Mouse (Mus musculus): ENCODE results near the gene St13. TPM values are rescaled to one million over a fixed set of nuclear protein-coding genes. Genes with fewer than 3 reads are reported as not detected.

The St13 gene
- polyA plus RNA-seq, 1 experiment, result 228 TPM

DNA sequence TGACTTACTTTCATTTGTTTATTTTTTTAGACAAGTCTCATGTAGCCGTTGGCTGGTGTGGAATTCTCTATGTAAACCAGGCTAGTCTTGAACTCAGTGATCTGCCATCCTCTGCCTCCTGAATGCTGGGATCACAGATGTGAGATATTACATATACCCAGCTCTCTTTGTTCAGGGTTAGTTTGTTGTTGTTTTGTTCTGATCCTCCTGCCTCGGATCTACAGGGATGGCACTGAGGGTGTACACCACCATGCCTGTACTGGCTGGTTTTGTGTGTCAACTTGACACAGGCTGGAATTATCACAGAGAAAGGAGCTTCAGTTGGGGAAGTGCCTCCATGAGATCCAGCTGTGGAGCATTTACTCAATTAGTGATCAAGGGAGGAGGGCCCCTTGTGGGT lies 51.5 kb downstream of the St13 start:
- no peak overlapping the region for H3ac ChIP-seq (ENCODE audit: control insufficient read depth, insufficient read length)
- no peak overlapping the region for H3K4me2 ChIP-seq (ENCODE audit: low read depth)
- peaks cover 11% of the 10 kb centered on the region for H3K36me3 ChIP-seq (ENCODE audit: control insufficient read depth, insufficient read depth)
- peaks cover 61% of the 10 kb centered on the region for H3K79me2 ChIP-seq (ENCODE audit: control insufficient read depth, insufficient read depth)
- no peak for TF ChIP-seq MYOG (IDR thresholded peaks at IDR 0.05; ENCODE audit: control insufficient read depth in 1 of 3, insufficient read depth in 1 of 3, insufficient read length in 2 of 3, low read depth in 2 of 3)
- no peak for TF ChIP-seq POLR2A (IDR thresholded peaks at IDR 0.05; ENCODE audit: insufficient read length, low read depth)
- TF ChIP-seq USF1 (IDR thresholded peaks at IDR 0.05; ENCODE audit: low read depth), result no peak
- no peak for TF ChIP-seq E2F4 (IDR thresholded peaks at IDR 0.05; ENCODE audit: insufficient read depth)
- TF ChIP-seq MYOD1 (IDR thresholded peaks at IDR 0.05; ENCODE audit: control insufficient read depth in 1 of 3, insufficient read length in 2 of 3, low read depth in 2 of 3), result no peak
- no peak for TF ChIP-seq POLR2AphosphoS2 (IDR thresholded peaks at IDR 0.05; ENCODE audit: insufficient read length, low read depth)
- no peak for TF ChIP-seq SRF (IDR thresholded peaks at IDR 0.05; ENCODE audit: control insufficient read depth, insufficient read length, low read depth)
- no peak overlapping the region for H3K4me3 ChIP-seq
- H3K27me3 ChIP-seq (ENCODE audit: control insufficient read depth, insufficient read depth, insufficient read length), result no peaks in the 10 kb centered on the region

- H3K4me3 ChIP-seq, result no peak overlapping the region
- no peak overlapping the region for H3ac ChIP-seq (ENCODE audit: control insufficient read depth, insufficient read length)
- H3K4me2 ChIP-seq (ENCODE audit: low read depth), result no peak overlapping the region
- H3K36me3 ChIP-seq (ENCODE audit: control insufficient read depth, insufficient read depth), result peaks cover 11% of the 10 kb centered on the region
- no peaks in the 10 kb centered on the region for H3K27me3 ChIP-seq (ENCODE audit: control insufficient read depth, insufficient read depth, insufficient read length)
- H3K79me2 ChIP-seq (ENCODE audit: control insufficient read depth, insufficient read depth), result peaks cover 59% of the 10 kb centered on the region
- no peak for TF ChIP-seq E2F4 (IDR thresholded peaks at IDR 0.05; ENCODE audit: insufficient read depth)
- TF ChIP-seq SRF (IDR thresholded peaks at IDR 0.05; ENCODE audit: control insufficient read depth, insufficient read length, low read depth), result no peak
- no peak for TF ChIP-seq MYOD1 (IDR thresholded peaks at IDR 0.05; ENCODE audit: control insufficient read depth in 1 of 3, insufficient read length in 2 of 3, low read depth in 2 of 3)
- TF ChIP-seq MYOG (IDR thresholded peaks at IDR 0.05; ENCODE audit: control insufficient read depth in 1 of 3, insufficient read depth in 1 of 3, insufficient read length in 2 of 3, low read depth in 2 of 3), result no peak
- TF ChIP-seq REST (IDR thresholded peaks at IDR 0.05; ENCODE audit: insufficient read depth, insufficient read length), result no peak
- no peak for TF ChIP-seq USF1 (IDR thresholded peaks at IDR 0.05; ENCODE audit: low read depth)
- no peak for TF ChIP-seq MAX (IDR thresholded peaks at IDR 0.05; ENCODE audit: low read depth)
- TF ChIP-seq TCF12 (IDR thresholded peaks at IDR 0.05; ENCODE audit: insufficient read depth, poor library complexity, severe bottlenecking), result no peak
Measured at GRCm38 (mm10) chr15:81347466-81347865, 52.4 kb downstream of the St13 start.

GRCm38 (mm10) chr15:81341426-81341825 lies 58.5 kb downstream of the St13 start:
- H3K36me3 ChIP-seq (ENCODE audit: control insufficient read depth, insufficient read depth), result peaks cover 40% of the 10 kb centered on the region
- H3K27me3 ChIP-seq (ENCODE audit: control insufficient read depth, insufficient read depth, insufficient read length), result no peaks in the 10 kb centered on the region
- no peak overlapping the region for H3K4me2 ChIP-seq (ENCODE audit: low read depth)
- TF ChIP-seq USF1 (IDR thresholded peaks at IDR 0.05; ENCODE audit: low read depth) (no peak), TCF3 (IDR thresholded peaks at IDR 0.05; ENCODE audit: insufficient read length, low read depth) (no peak), MYOG (IDR thresholded peaks at IDR 0.05; ENCODE audit: control insufficient read depth in 1 of 3, insufficient read depth in 1 of 3, insufficient read length in 2 of 3, low read depth in 2 of 3) (no peak), TCF12 (IDR thresholded peaks at IDR 0.05; ENCODE audit: insufficient read depth, poor library complexity, severe bottlenecking) (no peak), CEBPB (IDR thresholded peaks at IDR 0.05; ENCODE audit: insufficient read depth, poor library complexity, severe bottlenecking) (peak; percentile 83)
- H3K79me2 ChIP-seq (ENCODE audit: control insufficient read depth, insufficient read depth), result peaks cover 27% of the 10 kb centered on the region
- H3K4me3 ChIP-seq, result no peak overlapping the region
- no peak overlapping the region for H3ac ChIP-seq (ENCODE audit: control insufficient read depth, insufficient read length)

DNA sequence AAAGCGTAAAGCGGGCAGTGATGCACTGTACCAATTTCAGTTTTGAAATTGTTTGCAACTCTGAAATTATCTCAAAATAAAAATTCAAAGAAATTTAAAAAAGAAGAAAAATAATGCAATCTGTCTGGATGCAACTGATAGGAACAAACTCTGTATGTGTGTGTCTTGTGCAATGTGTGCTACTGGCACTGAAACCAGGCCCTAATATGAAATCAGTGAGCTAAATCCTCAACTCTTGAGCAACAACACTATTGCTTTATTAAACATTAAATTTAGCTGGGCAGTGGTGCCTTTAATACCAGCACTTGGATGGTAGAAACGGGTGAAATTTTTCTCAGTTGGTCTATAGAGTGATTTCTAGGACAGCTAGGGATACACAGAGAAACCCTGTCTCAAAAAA lies 60.7 kb downstream of the St13 start:
- Histone ChIP-seq H3K36me3 (ENCODE audit: control insufficient read depth, insufficient read depth) (peaks cover 51% of the 10 kb centered on the region), H3K4me3 (no peak overlapping the region), H3K4me2 (ENCODE audit: low read depth) (no peak overlapping the region), H3K79me2 (ENCODE audit: control insufficient read depth, insufficient read depth) (peaks cover 8% of the 10 kb centered on the region), H3ac (ENCODE audit: control insufficient read depth, insufficient read length) (no peak overlapping the region), H3K27me3 (ENCODE audit: control insufficient read depth, insufficient read depth, insufficient read length) (no peaks in the 10 kb centered on the region)
- no peak for TF ChIP-seq MYOG (IDR thresholded peaks at IDR 0.05; ENCODE audit: control insufficient read depth in 1 of 3, insufficient read depth in 1 of 3, insufficient read length in 2 of 3, low read depth in 2 of 3)
- no peak for TF ChIP-seq E2F4 (IDR thresholded peaks at IDR 0.05; ENCODE audit: insufficient read depth)
- no peak for TF ChIP-seq POLR2AphosphoS2 (IDR thresholded peaks at IDR 0.05; ENCODE audit: insufficient read length, low read depth)

DNA sequence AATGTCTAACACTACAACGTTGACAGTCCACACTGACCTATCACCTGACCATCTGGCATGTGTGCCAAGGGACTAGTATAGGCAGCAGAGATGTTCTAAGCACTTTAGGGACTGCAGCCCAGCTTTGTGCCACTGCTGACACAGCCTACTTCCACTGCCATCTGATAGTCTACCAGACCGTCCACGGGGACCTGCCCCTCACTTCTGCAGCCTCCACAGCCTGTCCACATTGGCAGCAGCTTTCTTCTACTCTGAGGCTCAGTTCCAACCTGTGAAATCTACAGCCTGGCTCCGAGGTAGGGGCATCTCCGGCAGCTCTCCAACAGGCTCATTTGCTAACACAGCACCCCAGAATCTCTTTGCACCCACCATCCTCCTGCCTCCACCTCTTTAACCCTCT lies 63.4 kb downstream of the St13 start:
- Histone ChIP-seq H3K36me3 (ENCODE audit: control insufficient read depth, insufficient read depth) (peaks cover 65% of the 10 kb centered on the region), H3K4me3 (no peak overlapping the region)

More for the DNA sequence above, 63.4 kb downstream of the St13 start:
- Histone ChIP-seq H3K27me3 (ENCODE audit: control insufficient read depth, insufficient read depth, insufficient read length) (no peaks in the 10 kb centered on the region), H3K4me2 (ENCODE audit: low read depth) (no peak overlapping the region), H3ac (ENCODE audit: control insufficient read depth, insufficient read length) (no peak overlapping the region), H3K79me2 (ENCODE audit: control insufficient read depth, insufficient read depth) (no peaks in the 10 kb centered on the region)
- TF ChIP-seq USF1 (IDR thresholded peaks at IDR 0.05; ENCODE audit: low read depth), result no peak
- TF ChIP-seq TCF12 (IDR thresholded peaks at IDR 0.05; ENCODE audit: insufficient read depth, poor library complexity, severe bottlenecking), result no peak
- no peak for TF ChIP-seq MYOD1 (IDR thresholded peaks at IDR 0.05; ENCODE audit: control insufficient read depth in 1 of 3, insufficient read length in 2 of 3, low read depth in 2 of 3)
- no peak for TF ChIP-seq REST (IDR thresholded peaks at IDR 0.05; ENCODE audit: insufficient read depth, insufficient read length)
- no peak for TF ChIP-seq E2F4 (IDR thresholded peaks at IDR 0.05; ENCODE audit: insufficient read depth)
- TF ChIP-seq POLR2A (IDR thresholded peaks at IDR 0.05; ENCODE audit: insufficient read length, low read depth), result no peak
- no peak for TF ChIP-seq MYOG (IDR thresholded peaks at IDR 0.05; ENCODE audit: control insufficient read depth in 1 of 3, insufficient read depth in 1 of 3, insufficient read length in 2 of 3, low read depth in 2 of 3)
- TF ChIP-seq SRF (IDR thresholded peaks at IDR 0.05; ENCODE audit: control insufficient read depth, insufficient read length, low read depth), result no peak
- TF ChIP-seq MAX (IDR thresholded peaks at IDR 0.05; ENCODE audit: low read depth), result no peak
- no peak for TF ChIP-seq CEBPB (IDR thresholded peaks at IDR 0.05; ENCODE audit: insufficient read depth, poor library complexity, severe bottlenecking)
- TF ChIP-seq TCF3 (IDR thresholded peaks at IDR 0.05; ENCODE audit: insufficient read length, low read depth), result no peak
- TF ChIP-seq POLR2AphosphoS2 (IDR thresholded peaks at IDR 0.05; ENCODE audit: insufficient read length, low read depth), result no peak
